Mouse (Mus musculus) spleen, adult 2 months (tissue): Measurements from ENCODE around the gene Gm10273.

ENCODE experiments used
- CTCF ChIP-seq: fragments of 200-500 bp; IDR thresholded peaks from 2 replicates; pipeline ENCODE4 v1.5.1; 2011; ENCODE audit warnings: mild to moderate bottlenecking, inconsistent platforms; ENCODE audit not compliant: insufficient read depth, insufficient read length, insufficient replicate concordance; ENCODE audit errors: extremely low read depth
- POLR2A ChIP-seq: fragments of 200-500 bp; IDR thresholded peaks from 2 replicates; pipeline ENCODE4 v1.6.1; 2011; ENCODE audit warnings: low read depth, low read length, inconsistent platforms

DNA sequence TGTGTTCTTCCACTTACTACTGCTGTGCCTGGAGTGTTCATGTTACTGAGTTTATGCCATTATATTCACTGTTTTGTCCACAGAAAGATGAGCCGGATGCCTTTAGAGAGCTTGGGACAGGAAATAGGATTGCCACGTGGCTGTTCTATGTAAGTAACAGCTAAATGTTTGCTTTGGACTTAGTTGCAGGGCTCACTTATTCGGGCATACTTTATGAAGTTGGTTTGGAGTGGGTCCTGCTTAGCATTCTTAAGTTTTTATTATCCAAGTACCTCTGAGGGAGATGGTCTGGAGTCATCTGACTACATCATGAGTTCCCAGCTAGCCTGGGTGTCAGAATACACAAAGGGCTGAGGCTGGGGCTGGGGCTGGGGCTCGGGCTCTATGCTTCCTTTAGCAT lies 28.2 kb upstream of the Gm10273 start:
- no peak for TF ChIP-seq CTCF
- no peak for TF ChIP-seq POLR2A
